Mouse (Mus musculus): ENCODE data around the gene Gm26897.

GRCm38 (mm10) chr5:111720726-111721125 is 13.0 kb upstream of the Gm26897 start:
- no peak for TF ChIP-seq CTCF (IDR thresholded peaks at IDR 0.05; ENCODE audit: control insufficient read depth, insufficient read depth, insufficient replicate concordance, low read depth, low read length)
- TF ChIP-seq POLR2A (IDR thresholded peaks at IDR 0.05; ENCODE audit: control insufficient read depth, low read depth, low read length), result no peak

Data from testis, adult 2 months (tissue).